Mouse (Mus musculus) liver, postnatal 0 days (tissue): ENCODE data around the gene Zfp652. TPM values are rescaled to one million over a fixed set of nuclear protein-coding genes. Genes with fewer than 3 reads are reported as not detected.

ENCODE experiments used
- ATAC-seq: fragments of 200-750 bp; cut with Nextera tagmentation; 2 replicates; pipeline ENCODE4 v1.8.0; 2017; ENCODE audit warnings: mild to moderate bottlenecking, moderate library complexity
- DNase-seq: peaks from one replicate; pipeline ENCODE4 v3.0.0-alpha.2; 2016
- H3K27ac ChIP-seq: fragments of 300-500 bp; sonication (generic); 2 replicates; pipeline ENCODE4 v1.5.1; 2014; ENCODE audit warnings: antibody characterized with exemption, moderate library complexity, mild to moderate bottlenecking, low read depth
- H3K27me3 ChIP-seq: fragments of 300-500 bp; sonication (generic); 2 replicates; pipeline ENCODE4 v1.6.1; 2014; ENCODE audit warnings: low read length, control low read depth, mixed read lengths; ENCODE audit not compliant: insufficient read depth
- H3K36me3 ChIP-seq: fragments of 300-500 bp; sonication (generic); replicated peaks from 2 replicates; pipeline ENCODE4 v1.6.1; 2014; ENCODE audit warnings: mild to moderate bottlenecking, control low read depth, low read length, moderate library complexity, mixed read lengths; ENCODE audit not compliant: insufficient read depth
- H3K4me1 ChIP-seq: fragments of 300-500 bp; sonication (generic); 2 replicates; pipeline ENCODE4 v1.6.1; 2014; ENCODE audit warnings: antibody characterized with exemption, mild to moderate bottlenecking, control low read depth; ENCODE audit not compliant: insufficient read depth
- H3K4me2 ChIP-seq: fragments of 300-500 bp; sonication (generic); 2 replicates; pipeline ENCODE4 v1.6.1; 2014; ENCODE audit warnings: low read depth, mild to moderate bottlenecking, low read length, moderate library complexity, mixed read lengths
- H3K4me3 ChIP-seq: fragments of 300-500 bp; sonication (generic); 2 replicates; pipeline ENCODE4 v1.5.1; 2014; ENCODE audit warnings: low read depth, low read length
- H3K9ac ChIP-seq: fragments of 300-500 bp; sonication (generic); replicated peaks from 2 replicates; pipeline ENCODE4 v1.6.1; 2014; ENCODE audit warnings: mild to moderate bottlenecking, moderate library complexity
- H3K9me3 ChIP-seq: fragments of 300-500 bp; sonication (generic); 2 replicates; pipeline ENCODE4 v1.6.1; 2016; ENCODE audit warnings: mild to moderate bottlenecking, control low read depth, low read length, mixed read lengths
- CTCF ChIP-seq: sonication (generic); IDR thresholded peaks from 2 replicates; pipeline ENCODE4 v1.5.1; 2016; ENCODE audit warnings: antibody characterized with exemption, low read depth
- EP300 ChIP-seq: IDR thresholded peaks from 2 replicates; pipeline ENCODE4 v1.6.1; 2016; ENCODE audit warnings: antibody characterized with exemption, low read depth, mild to moderate bottlenecking
- WGBS: fragments of 180-500 bp; shearing (Covaris S2); extraction: QIAGEN DNeasy Blood & Tissue Kit; methylation state at CpG from one replicate; pipeline ENCODE4 v1.1.7; 2014; ENCODE audit not compliant: insufficient replicate concordance; 5-methylcytosine and 5-hydroxymethylcytosine counted together
- polyA plus RNA-seq: library from polyadenylated mRNA; unstranded; fragments of >200 nt; fragmentation: Nextera tagmentation; extraction: Ambion mirVana; gene quantifications from 2 replicates; pipeline ENCODE4 v1.2.1, GENCODE M21; 2015

Zfp652 gene
- polyA plus RNA-seq, 1 experiment from 2014 or later = 5.6 TPM

DNA sequence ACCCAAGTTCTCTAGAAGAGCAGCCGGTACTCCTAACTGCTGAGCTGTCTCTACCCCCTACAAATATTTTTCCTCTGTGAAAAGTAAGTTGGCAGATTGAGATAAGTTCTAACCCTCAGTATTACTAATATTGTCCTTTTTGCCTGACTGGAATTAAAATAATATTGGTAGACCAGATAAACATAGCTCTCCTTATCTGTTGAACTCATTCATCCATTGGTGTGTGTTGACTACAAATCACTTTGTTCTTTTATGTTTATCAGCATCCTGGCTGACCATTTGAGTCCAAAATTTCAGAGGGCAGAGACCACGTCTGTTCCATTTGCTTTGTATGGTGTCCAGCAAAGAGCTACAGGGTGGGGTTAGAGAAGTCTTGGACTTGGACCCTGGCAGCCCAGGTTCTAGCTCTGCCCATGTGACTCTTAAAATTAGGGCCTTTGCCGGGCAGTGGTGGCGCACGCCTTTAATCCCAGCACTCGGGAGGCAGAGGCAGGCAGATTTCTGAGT is 2.9 kb upstream of the Zfp652 start:
- Histone ChIP-seq H3K4me2 (no peak overlapping the region), H3K27me3 (no peaks in the 10 kb centered on the region), H3K27ac (no peak overlapping the region), H3K9ac (no peak overlapping the region), H3K36me3 (no peaks in the 10 kb centered on the region), H3K9me3 (no peaks in the 10 kb centered on the region), H3K4me3 (no peak overlapping the region), H3K4me1 (peaks cover 16% of the 10 kb centered on the region)
- TF ChIP-seq CTCF (no peak), EP300 (no peak)
- no peak for ATAC-seq
- WGBS = 77% methylated on average over 6 of the region's 6 CpGs
- DNase-seq = no peak

- Histone ChIP-seq H3K9me3 (no peaks in the 10 kb centered on the region), H3K27me3 (no peaks in the 10 kb centered on the region), H3K36me3 (no peaks in the 10 kb centered on the region), H3K4me3 (no peak overlapping the region), H3K9ac (no peak overlapping the region), H3K4me2 (no peak overlapping the region), H3K27ac (no peak overlapping the region), H3K4me1 (peaks cover 24% of the 10 kb centered on the region)
- ATAC-seq (no peak), DNase-seq (no peak)
- 67% methylated on average over 7 of the region's 7 CpGs for WGBS
- TF ChIP-seq CTCF (no peak), EP300 (no peak)
Observed at GRCm38 (mm10) chr11:95710478-95710877, 2.0 kb upstream of the Zfp652 start.

DNA sequence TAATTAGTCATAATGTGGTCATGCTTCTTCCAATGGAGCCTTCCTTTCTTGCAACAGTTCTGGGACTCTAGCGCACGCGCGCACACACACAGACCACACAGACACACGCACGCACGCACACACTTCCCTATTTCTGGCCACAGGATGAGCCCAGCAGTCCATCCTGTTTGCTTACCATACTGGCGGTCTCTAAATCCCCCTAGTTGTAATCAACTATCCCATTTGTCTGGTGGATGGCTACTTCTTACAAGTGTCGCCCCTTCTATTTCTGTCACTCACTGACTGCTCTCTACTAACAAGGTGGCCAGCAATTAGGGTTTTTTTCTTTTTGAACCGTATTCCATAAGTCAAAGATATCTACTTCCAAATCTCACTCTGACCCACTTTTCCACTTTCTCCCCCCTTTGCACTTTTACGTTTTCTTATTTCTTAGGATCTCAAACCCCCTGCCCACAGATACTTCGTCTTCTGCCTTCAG is 349 bp upstream of the Zfp652 start:
- DNase-seq (peak; percentile 69), ATAC-seq (peak; percentile 16; the same call in 1 of the 2 replicates)
- 1% methylated on average over 12 of the region's 12 CpGs for WGBS

GRCm38 (mm10) chr11:95713225-95713810 is 845 bp downstream of the Zfp652 start:
- no peak for TF ChIP-seq EP300
- TF ChIP-seq CTCF = no peak
- H3K9me3 ChIP-seq = no peaks in the 10 kb centered on the region
- H3K36me3 ChIP-seq = no peaks in the 10 kb centered on the region
- WGBS = under 1% methylated on average over 24 of the region's 49 CpGs
- no peaks in the 10 kb centered on the region for H3K27me3 ChIP-seq
- peak overlapping the region; percentile 99 for H3K9ac ChIP-seq
- DNase-seq (peak; percentile 73), ATAC-seq (peak; percentile 38)
- peaks cover 28% of the 10 kb centered on the region for H3K4me1 ChIP-seq
- H3K4me2 ChIP-seq = peak overlapping the region; percentile 98
- H3K4me3 ChIP-seq = peak overlapping the region; percentile 91
- peak overlapping the region; percentile 99 for H3K27ac ChIP-seq

More for the DNA sequence above, 349 bp upstream of the Zfp652 start:
- Histone ChIP-seq H3K4me1 (peaks cover 29% of the 10 kb centered on the region), H3K9ac (peak overlapping the region; percentile 99), H3K4me3 (peak overlapping the region; percentile 91), H3K4me2 (peak overlapping the region; percentile 98), H3K27ac (peak overlapping the region; percentile 99), H3K36me3 (no peaks in the 10 kb centered on the region), H3K9me3 (no peaks in the 10 kb centered on the region), H3K27me3 (no peaks in the 10 kb centered on the region)
- TF ChIP-seq CTCF (no peak), EP300 (no peak)

DNA sequence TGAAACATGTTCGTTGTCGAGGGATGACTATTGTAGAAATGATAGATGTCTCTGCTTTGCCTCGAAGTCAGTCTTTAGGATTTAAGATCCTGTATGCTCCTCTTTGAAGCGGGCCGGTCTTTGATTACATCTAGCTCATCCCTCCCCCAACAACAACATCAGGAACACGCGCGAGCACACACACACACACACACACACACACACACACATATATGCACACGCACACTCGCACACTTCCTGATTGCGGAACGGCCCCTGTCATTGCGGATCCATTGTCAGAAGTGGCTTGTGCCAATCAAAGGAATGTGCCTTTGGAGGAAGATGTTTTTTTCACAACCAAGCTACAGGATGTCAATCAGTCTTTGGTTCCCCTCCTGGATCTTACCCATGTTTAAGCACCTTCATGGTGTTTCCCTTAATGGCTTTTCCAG is 1.4 kb downstream of the Zfp652 start:
- WGBS = 0% methylated on average over 13 of the region's 13 CpGs
- TF ChIP-seq EP300 = no peak
- no peak for TF ChIP-seq CTCF
- Histone ChIP-seq H3K36me3 (no peaks in the 10 kb centered on the region), H3K9ac (peak overlapping the region; percentile 99), H3K4me1 (peaks cover 28% of the 10 kb centered on the region), H3K4me2 (peak overlapping the region; percentile 98), H3K27me3 (no peaks in the 10 kb centered on the region), H3K4me3 (peak overlapping the region; percentile 91), H3K27ac (peak overlapping the region; percentile 99), H3K9me3 (no peaks in the 10 kb centered on the region)
- DNase-seq = peak; percentile 59
- no peak for ATAC-seq

DNA sequence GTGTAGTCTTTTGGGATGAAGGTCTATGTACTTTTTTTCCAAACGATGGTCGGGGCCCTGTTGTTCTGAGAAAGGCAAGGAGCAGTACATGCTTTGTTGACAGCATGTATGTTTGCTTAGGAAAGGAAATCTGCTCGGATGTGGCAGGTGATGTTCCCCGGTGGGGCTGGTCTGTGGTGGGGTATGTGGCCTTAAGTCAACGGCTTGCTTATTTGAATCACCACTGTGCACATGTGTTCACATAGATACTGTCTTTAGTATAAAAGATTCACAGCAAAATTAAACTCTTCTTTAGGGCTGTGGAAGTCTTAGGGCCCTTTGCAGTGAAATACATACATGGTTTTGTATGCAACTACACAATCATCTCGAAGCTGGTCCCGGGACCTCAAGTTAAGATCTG is 1.9 kb downstream of the Zfp652 start:
- H3K4me1 ChIP-seq = peaks cover 28% of the 10 kb centered on the region
- 9% methylated on average over 7 of the region's 7 CpGs for WGBS
- H3K4me3 ChIP-seq = peak overlapping the region; percentile 91
- TF ChIP-seq CTCF = no peak
- no peak for TF ChIP-seq EP300
- H3K9me3 ChIP-seq = no peaks in the 10 kb centered on the region
- H3K27ac ChIP-seq = peak overlapping the region; percentile 99
- ATAC-seq (no peak), DNase-seq (no peak)
- no peaks in the 10 kb centered on the region for H3K36me3 ChIP-seq
- no peaks in the 10 kb centered on the region for H3K27me3 ChIP-seq
- peak overlapping the region; percentile 99 for H3K9ac ChIP-seq
- peak overlapping the region; percentile 98 for H3K4me2 ChIP-seq
